Mouse (Mus musculus): ENCODE data around the gene Ndnf. TPM values are rescaled to one million over a fixed set of nuclear protein-coding genes. Genes with fewer than 3 reads are reported as not detected.

Ndnf gene
- polyA plus RNA-seq, 1 experiment: not detected

DNA sequence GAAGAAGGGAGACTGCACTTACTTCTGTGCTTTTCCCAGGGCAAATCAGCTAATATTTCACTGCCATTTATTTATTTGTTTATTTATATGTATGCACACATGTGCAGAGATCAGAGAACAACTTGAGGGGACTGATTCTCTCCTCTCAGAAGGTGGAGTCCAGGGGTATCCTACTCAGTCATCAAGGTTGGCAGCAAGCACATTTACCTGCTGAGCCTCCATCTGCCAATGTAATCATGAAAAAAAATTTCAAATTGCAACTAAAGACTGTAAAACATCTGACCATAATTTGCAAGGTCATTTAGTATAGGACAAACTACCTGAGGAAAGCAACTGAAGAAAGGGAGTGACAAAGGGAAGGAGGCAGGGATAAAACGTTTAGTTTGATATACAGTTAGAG lies 49.3 kb downstream of the Ndnf start:
- no peak for TF ChIP-seq GATA1 (IDR thresholded peaks at IDR 0.05; ENCODE audit: low read length)

- no peak for TF ChIP-seq GATA1 (IDR thresholded peaks at IDR 0.05; ENCODE audit: low read length)
Observed at GRCm38 (mm10) chr6:65725677-65726076, 54.3 kb downstream of the Ndnf start.

DNA sequence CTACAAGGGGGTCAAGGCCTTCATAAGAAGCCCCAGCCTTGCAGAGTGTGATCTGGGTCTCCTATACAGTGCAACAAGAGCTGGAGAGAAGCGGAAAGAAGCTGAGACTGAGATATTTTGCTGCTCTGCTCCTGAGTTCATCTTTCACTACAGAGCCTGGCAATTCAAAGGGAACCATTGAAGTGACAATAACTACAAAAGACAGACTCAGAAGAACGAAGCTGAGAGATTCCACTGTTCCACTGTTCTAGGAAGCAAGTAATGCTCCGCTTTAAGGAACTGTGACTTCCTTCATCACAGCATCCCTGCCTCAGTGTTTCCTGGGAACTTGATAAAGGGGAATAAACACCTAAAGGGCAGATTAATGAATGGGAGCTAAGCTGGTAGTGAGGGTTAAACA lies 56.9 kb downstream of the Ndnf start:
- TF ChIP-seq GATA1 (IDR thresholded peaks at IDR 0.05; ENCODE audit: low read length): no peak

GRCm38 (mm10) chr6:65739442-65739841 lies 68.1 kb downstream of the Ndnf start:
- no peak for TF ChIP-seq GATA1 (IDR thresholded peaks at IDR 0.05; ENCODE audit: low read length)

DNA sequence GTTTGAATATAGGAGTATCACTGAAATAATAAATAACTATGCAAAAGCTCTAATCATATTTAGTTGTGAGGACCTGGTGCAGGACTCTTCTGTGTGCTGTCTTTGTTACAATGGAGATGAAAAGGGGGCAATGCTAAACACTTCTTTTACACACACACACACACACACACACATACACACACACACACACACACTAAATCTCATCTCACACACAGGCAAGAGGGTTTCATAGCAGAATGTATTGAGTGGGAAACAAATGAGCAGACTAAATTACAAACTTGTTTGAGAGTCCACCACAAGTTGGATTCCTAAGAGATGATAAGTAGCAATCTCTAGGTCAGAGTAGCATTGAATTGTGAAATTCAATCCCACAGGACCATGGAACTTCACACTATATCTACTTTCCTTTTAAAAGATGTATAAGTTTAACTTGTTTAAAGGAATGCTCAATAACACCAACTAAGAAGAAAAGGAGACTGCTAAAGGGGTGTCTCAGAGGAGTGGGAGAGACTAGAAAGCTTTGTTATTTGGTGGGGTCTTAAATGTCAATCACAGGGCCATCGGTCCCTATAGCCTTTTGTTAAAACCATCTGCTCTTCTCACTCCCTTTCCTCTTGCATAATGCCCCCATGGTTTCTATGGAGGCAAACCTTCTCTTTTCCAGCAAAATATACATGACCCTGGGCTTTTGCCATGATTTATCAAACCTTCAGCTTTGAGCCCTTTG lies 71.9 kb downstream of the Ndnf start:
- TF ChIP-seq GATA1 (IDR thresholded peaks at IDR 0.05; ENCODE audit: low read length): no peak

GRCm38 (mm10) chr6:65743871-65744202 lies 72.4 kb downstream of the Ndnf start:
- no peak for TF ChIP-seq GATA1 (IDR thresholded peaks at IDR 0.05; ENCODE audit: low read length)

- no peak for TF ChIP-seq GATA1 (IDR thresholded peaks at IDR 0.05; ENCODE audit: low read length)
Observed at GRCm38 (mm10) chr6:65758214-65758613, 86.8 kb downstream of the Ndnf start.

- no peak for TF ChIP-seq GATA1 (IDR thresholded peaks at IDR 0.05; ENCODE audit: low read length)
Observed at GRCm38 (mm10) chr6:65759174-65759573, 87.8 kb downstream of the Ndnf start.

- TF ChIP-seq GATA1 (IDR thresholded peaks at IDR 0.05; ENCODE audit: low read length): no peak
Observed at GRCm38 (mm10) chr6:65760073-65760472, 88.7 kb downstream of the Ndnf start.

Other genes with a start within 250 kb of the Ndnf start
- not detected in 2 replicates for gene Tnip3, start 146.3 kb upstream of the Ndnf start, polyA plus RNA-seq (2012)
- not detected in 2 replicates for gene Prdm5, start 107.4 kb downstream of the Ndnf start, polyA plus RNA-seq (2012)

All from G1E-ER4 (cell line).